Mouse (Mus musculus) ES-Bruce4 (cell line): ENCODE data around the gene Pimreg.

Experiments
- CTCF ChIP-seq: IDR thresholded peaks from one replicate; pipeline ENCODE4 v1.8.1; 2011; ENCODE audit warnings: low read depth, low read length
- EP300 ChIP-seq: IDR thresholded peaks from 2 replicates; pipeline ENCODE4 v1.6.1; 2011; ENCODE audit warnings: low read depth, low read length; ENCODE audit not compliant: insufficient read depth
- POLR2A ChIP-seq: IDR thresholded peaks from one replicate; pipeline ENCODE4 v1.8.1; 2011; ENCODE audit warnings: low read length; ENCODE audit not compliant: insufficient read depth

- no peak for TF ChIP-seq CTCF
- TF ChIP-seq EP300 = no peak
- TF ChIP-seq POLR2A = no peak
Observed at GRCm38 (mm10) chr11:72003171-72003570, 38.7 kb upstream of the Pimreg start.
